Mouse (Mus musculus): Measurements from ENCODE around the gene Nup188. TPM values are rescaled to one million over a fixed set of nuclear protein-coding genes. Genes with fewer than 3 reads are reported as not detected.

The Nup188 gene
- total and polyA plus RNA-seq, 3 experiments = 22.1 to 89.5 (median 62.8) TPM

GRCm38 (mm10) chr2:30319260-30319659, 33.1 kb downstream of the Nup188 start:
- Histone ChIP-seq H3K4me3 (ENCODE audit: low read depth, low read length) (no peak overlapping the region), H3K36me3 (replicated peaks) (peaks cover 95% of the 10 kb centered on the region), H3K27me3 (ENCODE audit: insufficient read depth, low read length) (no peaks in the 10 kb centered on the region), H3K4me1 (ENCODE audit: insufficient read depth, low read depth, low read length) (no peaks in the 10 kb centered on the region), H3K9me3 (replicated peaks) (no peaks in the 10 kb centered on the region)
- TF ChIP-seq CTCF (IDR thresholded peaks at IDR 0.05; ENCODE audit: low read depth, low read length) (no peak), GATA2 (IDR thresholded peaks at IDR 0.05; ENCODE audit: borderline replicate concordance, low read depth, low read length) (no peak), GATA1 (IDR thresholded peaks at IDR 0.05; ENCODE audit: borderline replicate concordance, low read length) (no peak), POLR2AphosphoS5 (IDR thresholded peaks at IDR 0.05; ENCODE audit: insufficient replicate concordance, low read depth, low read length) (no peak), TAL1 (conservative IDR thresholded peaks at IDR 0.05; ENCODE audit: low read depth, low read length) (no peak)
- DNase-seq (ENCODE audit: low spot score) (no peak), ATAC-seq (ENCODE audit: extremely low read depth, insufficient number of reproducible peaks, low FRiP score, poor library complexity, severe bottlenecking) (no peak)

GRCm38 (mm10) chr2:30323111-30323510, 36.9 kb downstream of the Nup188 start:
- H3K27me3 ChIP-seq (ENCODE audit: insufficient read depth, low read length) = no peaks in the 10 kb centered on the region
- peaks cover 96% of the 10 kb centered on the region for H3K36me3 ChIP-seq (replicated peaks)
- no peak for DNase-seq (ENCODE audit: low spot score)
- H3K4me1 ChIP-seq (ENCODE audit: insufficient read depth, low read depth, low read length) = no peaks in the 10 kb centered on the region
- TF ChIP-seq TAL1 (conservative IDR thresholded peaks at IDR 0.05; ENCODE audit: low read depth, low read length) (no peak), POLR2AphosphoS5 (IDR thresholded peaks at IDR 0.05; ENCODE audit: insufficient replicate concordance, low read depth, low read length) (no peak), GATA2 (IDR thresholded peaks at IDR 0.05; ENCODE audit: borderline replicate concordance, low read depth, low read length) (no peak), GATA1 (IDR thresholded peaks at IDR 0.05; ENCODE audit: borderline replicate concordance, low read length) (no peak), CTCF (IDR thresholded peaks at IDR 0.05; ENCODE audit: low read depth, low read length) (no peak)
- no peak overlapping the region for H3K4me3 ChIP-seq (ENCODE audit: low read depth, low read length)
- H3K9me3 ChIP-seq (replicated peaks) = no peaks in the 10 kb centered on the region
- ATAC-seq (ENCODE audit: extremely low read depth, insufficient number of reproducible peaks, low FRiP score, poor library complexity, severe bottlenecking) = no peak

- H3K4me1 ChIP-seq (ENCODE audit: insufficient read depth, low read depth, low read length) = no peaks in the 10 kb centered on the region
- DNase-seq (ENCODE audit: low spot score) = no peak
- no peaks in the 10 kb centered on the region for H3K27me3 ChIP-seq (ENCODE audit: insufficient read depth, low read length)
- H3K4me3 ChIP-seq (ENCODE audit: low read depth, low read length) = no peak overlapping the region
- H3K36me3 ChIP-seq (replicated peaks) = peaks cover 98% of the 10 kb centered on the region
- TF ChIP-seq GATA2 (IDR thresholded peaks at IDR 0.05; ENCODE audit: borderline replicate concordance, low read depth, low read length) (no peak), CTCF (IDR thresholded peaks at IDR 0.05; ENCODE audit: low read depth, low read length) (no peak)
- ATAC-seq (ENCODE audit: extremely low read depth, insufficient number of reproducible peaks, low FRiP score, poor library complexity, severe bottlenecking) = no peak
- no peaks in the 10 kb centered on the region for H3K9me3 ChIP-seq (replicated peaks)
These were observed 39.1 kb downstream of the Nup188 start for GRCm38 (mm10) chr2:30325296-30325695.

- DNase-seq (ENCODE audit: low spot score) = no peak
- H3K4me3 ChIP-seq (ENCODE audit: low read depth, low read length) = no peak overlapping the region
These were observed 41.1 kb downstream of the Nup188 start for GRCm38 (mm10) chr2:30327276-30327675.

GRCm38 (mm10) chr2:30328791-30329190, 42.6 kb downstream of the Nup188 start:
- H3K4me1 ChIP-seq (ENCODE audit: insufficient read depth, low read depth, low read length) = no peaks in the 10 kb centered on the region
- no peaks in the 10 kb centered on the region for H3K27me3 ChIP-seq (ENCODE audit: insufficient read depth, low read length)
- DNase-seq (ENCODE audit: low spot score) = no peak
- H3K4me3 ChIP-seq (ENCODE audit: low read depth, low read length) = no peak overlapping the region
- no peaks in the 10 kb centered on the region for H3K9me3 ChIP-seq (replicated peaks)
- TF ChIP-seq CTCF (IDR thresholded peaks at IDR 0.05; ENCODE audit: low read depth, low read length) (no peak), POLR2AphosphoS5 (IDR thresholded peaks at IDR 0.05; ENCODE audit: insufficient replicate concordance, low read depth, low read length) (no peak), TAL1 (conservative IDR thresholded peaks at IDR 0.05; ENCODE audit: low read depth, low read length) (no peak), GATA2 (IDR thresholded peaks at IDR 0.05; ENCODE audit: borderline replicate concordance, low read depth, low read length) (no peak), GATA1 (IDR thresholded peaks at IDR 0.05; ENCODE audit: borderline replicate concordance, low read length) (no peak)
- ATAC-seq (ENCODE audit: extremely low read depth, insufficient number of reproducible peaks, low FRiP score, poor library complexity, severe bottlenecking) = no peak
- H3K36me3 ChIP-seq (replicated peaks) = peaks cover 99% of the 10 kb centered on the region

More at GRCm38 (mm10) chr2:30327276-30327675, 41.1 kb downstream of the Nup188 start:
- TF ChIP-seq CTCF (IDR thresholded peaks at IDR 0.05; ENCODE audit: low read depth, low read length) = no peak
- TF ChIP-seq TAL1 (conservative IDR thresholded peaks at IDR 0.05; ENCODE audit: low read depth, low read length) = no peak
- no peak for TF ChIP-seq GATA2 (IDR thresholded peaks at IDR 0.05; ENCODE audit: borderline replicate concordance, low read depth, low read length)
- no peak for TF ChIP-seq GATA1 (IDR thresholded peaks at IDR 0.05; ENCODE audit: borderline replicate concordance, low read length)
- TF ChIP-seq POLR2AphosphoS5 (IDR thresholded peaks at IDR 0.05; ENCODE audit: insufficient replicate concordance, low read depth, low read length) = no peak
- H3K4me1 ChIP-seq (ENCODE audit: insufficient read depth, low read depth, low read length) = no peaks in the 10 kb centered on the region
- ATAC-seq (ENCODE audit: extremely low read depth, insufficient number of reproducible peaks, low FRiP score, poor library complexity, severe bottlenecking) = no peak
- H3K9me3 ChIP-seq (replicated peaks) = no peaks in the 10 kb centered on the region
- H3K36me3 ChIP-seq (replicated peaks) = peaks cover 99% of the 10 kb centered on the region
- H3K27me3 ChIP-seq (ENCODE audit: insufficient read depth, low read length) = no peaks in the 10 kb centered on the region

GRCm38 (mm10) chr2:30335324-30335723, 49.1 kb downstream of the Nup188 start:
- Histone ChIP-seq H3K4me1 (ENCODE audit: insufficient read depth, low read depth, low read length) (no peaks in the 10 kb centered on the region; the same call in 1 of the 2 replicates), H3K27me3 (ENCODE audit: insufficient read depth, low read length) (no peaks in the 10 kb centered on the region), H3K4me3 (ENCODE audit: low read depth, low read length) (no peak overlapping the region), H3K9me3 (replicated peaks) (no peaks in the 10 kb centered on the region), H3K36me3 (replicated peaks) (peaks cover 100% of the 10 kb centered on the region)
- TF ChIP-seq POLR2AphosphoS5 (IDR thresholded peaks at IDR 0.05; ENCODE audit: insufficient replicate concordance, low read depth, low read length) (no peak), CTCF (IDR thresholded peaks at IDR 0.05; ENCODE audit: low read depth, low read length) (no peak), TAL1 (conservative IDR thresholded peaks at IDR 0.05; ENCODE audit: low read depth, low read length) (no peak), GATA1 (IDR thresholded peaks at IDR 0.05; ENCODE audit: borderline replicate concordance, low read length) (no peak), GATA2 (IDR thresholded peaks at IDR 0.05; ENCODE audit: borderline replicate concordance, low read depth, low read length) (no peak)
- DNase-seq (ENCODE audit: low spot score) = no peak
- ATAC-seq (ENCODE audit: extremely low read depth, insufficient number of reproducible peaks, low FRiP score, poor library complexity, severe bottlenecking) = no peak

Data from G1E (cell line).